Mouse (Mus musculus) adrenal gland, adult 2 months (tissue): ENCODE results near the gene Zkscan7. TPM values are rescaled to one million over a fixed set of nuclear protein-coding genes. Genes with fewer than 3 reads are reported as not detected.
"Not testable (repeated sequence)": the region's sequence is repeated elsewhere in the genome, so short reads cannot be mapped to it uniquely, and the experiment has no call there.

ENCODE experiments used
- DNase-seq: peaks from one replicate; pipeline ENCODE4 v3.0.0; 2021
- long read RNA-seq: library from polyadenylated mRNA; stranded (forward); transcript quantifications from one replicate; pipeline ENCODE4 v2.0.0, GENCODE M21; 2021
- polyA plus RNA-seq: library from polyadenylated mRNA; depleted of rRNA; stranded (reverse); fragments of >200 nt; gene quantifications from 2 replicates; pipeline ENCODE4 v1.2.3, GENCODE M21; 2012; rRNA removed
- total RNA-seq, 2 experiments: library from RNA; stranded (reverse); gene quantifications; 2 replicates each; pipeline ENCODE4 v1.2.3; 2021

Gene Zkscan7
- total RNA-seq: 1 to 10 TPM; 5.6 to 6.5 TPM
- 2.0 and 4.0 TPM in 2 replicates for polyA plus RNA-seq
- long read RNA-seq, partial matches to known transcripts: 0 of 2 reads
- long read RNA-seq, other reads (novel, unspliced or antisense): 2 of 2 reads

- no peak for DNase-seq
Measured at GRCm38 (mm10) chr9:122885385-122885784, at the start of gene Zkscan7. Gene Zkscan7 (plus strand): TSS chr9:122885685.

GRCm38 (mm10) chr9:122836126-122836525 lies 49.4 kb upstream of the Zkscan7 start:
- DNase-seq: no peak

GRCm38 (mm10) chr9:122836790-122837189 lies 48.7 kb upstream of the Zkscan7 start:
- peak; percentile 51 for DNase-seq

- no peak for DNase-seq
Measured at GRCm38 (mm10) chr9:122837216-122837615, 48.3 kb upstream of the Zkscan7 start.

GRCm38 (mm10) chr9:122837680-122838079 lies 47.8 kb upstream of the Zkscan7 start:
- DNase-seq: peak; percentile 32

- DNase-seq: no peak
Measured at GRCm38 (mm10) chr9:122843760-122844159, 41.7 kb upstream of the Zkscan7 start, which contains the start of gene Gm35549. Gene Gm35549 (minus strand): TSS chr9:122844035.

GRCm38 (mm10) chr9:122845621-122846020 lies 39.9 kb upstream of the Zkscan7 start:
- DNase-seq: no peak

- DNase-seq: no peak
Measured at GRCm38 (mm10) chr9:122846156-122846555, 39.3 kb upstream of the Zkscan7 start.

GRCm38 (mm10) chr9:122847811-122848311 lies 37.6 kb upstream of the Zkscan7 start:
- DNase-seq: not testable (repeated sequence)

GRCm38 (mm10) chr9:122854526-122854925 lies 31.0 kb upstream of the Zkscan7 start:
- DNase-seq: no peak

- DNase-seq: not testable (repeated sequence)
Measured at GRCm38 (mm10) chr9:122855141-122855540, 30.3 kb upstream of the Zkscan7 start.

GRCm38 (mm10) chr9:122855617-122856016 lies 29.9 kb upstream of the Zkscan7 start:
- no peak for DNase-seq

GRCm38 (mm10) chr9:122856716-122857115 lies 28.8 kb upstream of the Zkscan7 start:
- DNase-seq: peak; percentile 52

- DNase-seq: no peak
Measured at GRCm38 (mm10) chr9:122860752-122861151, 24.7 kb upstream of the Zkscan7 start.

GRCm38 (mm10) chr9:122863731-122864130 lies 21.8 kb upstream of the Zkscan7 start:
- DNase-seq: peak; percentile 38

- peak; percentile 25 for DNase-seq
Measured at GRCm38 (mm10) chr9:122864848-122865247, 20.6 kb upstream of the Zkscan7 start.

GRCm38 (mm10) chr9:122865697-122866166 lies 19.8 kb upstream of the Zkscan7 start, which contains the start of gene Zfp445:
Gene Zfp445 (minus strand): TSS chr9:122866006.
- DNase-seq: peak; percentile 90

- DNase-seq: no peak
Measured at GRCm38 (mm10) chr9:122866192-122866591, 19.3 kb upstream of the Zkscan7 start.

- no peak for DNase-seq
Measured at GRCm38 (mm10) chr9:122872595-122872994, 12.9 kb upstream of the Zkscan7 start.

- no peak for DNase-seq
Measured at GRCm38 (mm10) chr9:122874653-122875052, 10.8 kb upstream of the Zkscan7 start.

GRCm38 (mm10) chr9:122875145-122875544 lies 10.3 kb upstream of the Zkscan7 start:
- DNase-seq: no peak

- DNase-seq: peak; percentile 74
Measured at GRCm38 (mm10) chr9:122886372-122887179, 1.1 kb downstream of the Zkscan7 start.

- no peak for DNase-seq
Measured at GRCm38 (mm10) chr9:122901047-122901446, 15.6 kb downstream of the Zkscan7 start.
